Mouse (Mus musculus) adrenal gland, adult 8-10 months (tissue): ENCODE results near the gene P2rx3. TPM values are rescaled to one million over a fixed set of nuclear protein-coding genes. Genes with fewer than 3 reads are reported as not detected.

Experiments
- DNase-seq: peaks from one replicate; pipeline ENCODE4 v3.0.0; 2022
- total RNA-seq, 4 experiments: library from RNA; stranded (reverse); gene quantifications; 2 replicates each; pipeline ENCODE4 v1.2.4; 2022

P2rx3 gene
- total RNA-seq, 4 experiments from 2014 or later, result 0.83 to 1.8 (median 1.3) TPM

DNA sequence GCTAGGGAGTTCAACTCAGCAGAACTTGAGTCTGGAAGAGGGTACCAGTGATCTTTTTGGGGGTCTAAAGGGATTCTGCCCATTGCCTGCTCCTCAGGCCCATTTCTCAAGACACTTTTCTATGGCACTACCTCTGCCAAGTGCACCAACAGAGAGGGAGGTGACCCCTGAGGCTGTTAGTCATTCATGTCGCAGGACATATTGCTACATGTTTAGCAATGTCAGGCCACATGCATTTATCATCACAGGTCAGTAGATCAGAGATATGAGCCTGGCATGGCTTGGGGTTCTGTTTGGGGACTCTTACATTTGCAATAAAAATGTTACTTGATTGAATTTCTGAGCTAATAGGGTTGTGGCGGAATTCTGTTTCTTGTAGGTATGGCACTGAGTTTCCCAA, 61.7 kb downstream of the P2rx3 start:
- no peak for DNase-seq

- DNase-seq, result no peak
Observed at GRCm38 (mm10) chr2:84967318-84967991, 69.8 kb downstream of the P2rx3 start.

DNA sequence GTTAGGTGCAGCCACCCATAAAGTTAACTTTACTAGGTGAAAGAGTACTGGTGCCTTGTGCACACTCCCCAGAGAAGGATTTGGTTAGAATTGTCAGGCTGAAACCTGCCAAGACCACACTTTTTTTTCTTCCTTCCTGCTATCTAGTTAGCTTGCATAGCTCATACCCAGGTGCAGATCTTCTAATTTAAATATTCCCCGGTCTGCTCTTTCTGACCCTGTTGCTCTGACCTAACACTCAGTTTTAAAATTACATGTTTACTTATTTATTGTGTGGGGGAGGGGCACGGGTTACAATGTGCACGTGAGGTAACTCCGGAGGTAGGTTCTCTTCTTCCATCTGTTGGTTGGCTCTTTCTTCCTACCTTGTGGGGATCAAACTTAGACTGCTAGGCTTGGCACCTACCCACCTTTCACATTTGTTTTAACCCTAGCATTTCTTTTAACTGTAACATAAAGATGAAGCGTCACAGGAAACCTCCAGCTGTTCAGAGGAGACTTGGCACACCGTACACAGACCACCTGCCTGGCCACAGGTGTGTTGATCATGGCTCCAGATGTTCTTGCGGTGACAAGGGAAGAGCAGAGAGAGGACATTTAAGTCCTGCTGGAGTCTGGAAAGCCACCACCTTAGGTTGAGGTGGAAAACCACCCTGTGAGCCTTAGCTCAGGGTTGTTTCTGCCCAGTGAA, 73.0 kb downstream of the P2rx3 start:
- no peak for DNase-seq

DNA sequence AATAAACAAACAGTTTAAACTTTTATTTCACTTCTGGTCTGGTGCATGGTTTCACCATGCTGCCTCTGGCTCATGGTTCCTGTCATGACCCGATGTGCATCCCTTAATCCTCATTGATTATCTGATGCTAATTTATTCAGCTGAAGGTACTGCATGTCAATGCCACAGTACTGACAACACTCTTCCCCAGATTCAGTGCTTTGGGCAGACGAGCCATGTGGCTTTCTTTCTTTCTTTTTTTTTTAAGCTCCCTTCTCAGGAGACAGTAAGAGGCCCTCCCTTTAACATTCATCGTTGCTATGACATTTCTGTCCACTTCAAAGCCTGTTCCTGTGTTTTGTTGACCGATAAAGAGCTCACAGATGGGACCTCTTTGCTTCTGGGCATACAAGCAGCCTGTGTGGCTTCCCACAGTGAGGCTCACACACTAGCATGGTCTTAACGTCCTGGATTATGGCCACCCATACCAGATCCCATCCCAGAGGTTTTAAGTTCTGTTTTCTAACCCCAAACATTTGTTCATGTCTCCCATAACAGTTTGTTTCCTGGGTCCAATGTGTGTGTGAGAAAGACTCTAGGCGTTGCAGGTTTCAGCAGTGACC, 74.3 kb downstream of the P2rx3 start:
- no peak for DNase-seq

DNA sequence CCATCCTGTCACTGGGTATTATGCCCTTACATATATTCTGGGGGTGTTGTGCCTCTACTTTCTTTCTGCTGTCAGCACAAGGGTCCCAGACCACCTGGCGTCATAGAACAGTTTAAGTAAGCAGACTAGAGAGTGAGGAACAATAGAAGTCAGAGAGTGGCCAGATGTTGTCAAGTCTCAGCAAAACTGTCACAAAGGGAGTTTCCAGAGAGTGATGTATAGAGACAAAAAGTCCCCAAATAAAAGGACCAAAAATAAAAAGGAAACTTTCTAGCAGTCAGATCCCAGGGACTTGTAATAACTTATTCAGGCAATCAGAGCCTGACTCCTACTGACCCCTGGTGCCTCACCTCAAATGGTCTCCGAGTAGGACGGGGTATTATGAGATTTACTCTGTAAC, 75.4 kb downstream of the P2rx3 start:
- DNase-seq, result no peak

DNA sequence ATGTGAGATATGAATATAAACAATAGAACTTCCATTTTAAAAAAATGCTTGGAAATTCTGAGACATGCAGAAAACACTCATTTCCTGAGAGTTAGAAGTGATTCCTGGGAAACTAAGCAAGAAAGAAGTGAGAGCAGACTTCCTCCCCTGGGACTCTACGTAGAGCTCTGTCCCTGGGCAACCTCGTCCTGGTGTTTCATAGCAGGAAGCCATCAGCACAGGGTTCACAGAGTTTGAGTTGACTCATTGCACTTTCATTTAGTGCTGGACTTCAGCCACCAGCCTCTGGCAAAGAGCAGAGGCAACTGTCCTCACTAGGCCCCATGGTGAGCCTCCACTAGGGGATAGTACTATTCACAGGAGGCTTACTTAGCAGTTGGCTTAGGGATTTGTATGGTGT, 76.0 kb downstream of the P2rx3 start:
- DNase-seq, result peak; percentile 73

GRCm38 (mm10) chr2:84958588-84959264, 78.5 kb downstream of the P2rx3 start:
- no peak for DNase-seq

- DNase-seq, result peak; percentile 26
Observed at GRCm38 (mm10) chr2:84956274-84956673, 81.0 kb downstream of the P2rx3 start.

GRCm38 (mm10) chr2:84955435-84955834, 81.8 kb downstream of the P2rx3 start:
- DNase-seq, result no peak

GRCm38 (mm10) chr2:84952693-84953092, 84.6 kb downstream of the P2rx3 start:
- DNase-seq, result no peak

- no peak for DNase-seq
Observed at GRCm38 (mm10) chr2:84952251-84952650, 85.0 kb downstream of the P2rx3 start.

GRCm38 (mm10) chr2:84951027-84951426, 86.2 kb downstream of the P2rx3 start:
- DNase-seq, result no peak

GRCm38 (mm10) chr2:84948721-84949120, 88.5 kb downstream of the P2rx3 start:
- DNase-seq, result no peak

Other genes with a start within 250 kb of the P2rx3 start
- gene Ube2l6, start 238.6 kb downstream of the P2rx3 start, total RNA-seq, result 10 to 100 TPM; 13.3 to 20.7 (median 15.2) TPM
- gene Smtnl1, start 214.8 kb downstream of the P2rx3 start, total RNA-seq, result not detected
- gene Timm10, start 210.5 kb downstream of the P2rx3 start, total RNA-seq, result 10 to 100 TPM; 28.2 to 43.5 (median 39.5) TPM
- gene Slc43a1, start 198.6 kb downstream of the P2rx3 start, total RNA-seq, result 1 to 10 TPM; 3.0 to 7.5 (median 5.5) TPM
- 1 to 10 TPM; 1.2 to 1.8 (median 1.6) TPM for gene Rtn4rl2, start 150.8 kb downstream of the P2rx3 start, total RNA-seq
- 10 to 100 TPM; 63.1 to 81.5 (median 75.7) TPM for gene Slc43a3, start 100.9 kb downstream of the P2rx3 start, total RNA-seq
- gene Prg2, start 57.0 kb downstream of the P2rx3 start, total RNA-seq, result not detected
- gene Prg3, start 49.2 kb downstream of the P2rx3 start, total RNA-seq, result not detected
- gene Ssrp1, start 228 bp downstream of the P2rx3 start, total RNA-seq, result 100 to 1,000 TPM; 130 to 156 (median 142) TPM
- 100 to 1,000 TPM; 103 to 135 (median 120) TPM for gene Tnks1bp1, start 10.6 kb upstream of the P2rx3 start, total RNA-seq
- 10 to 100 TPM in 1 of 4 experiments, 1 to 10 TPM in 3; 4.3 to 17.6 (median 8.0) TPM for gene Aplnr, start 98.8 kb upstream of the P2rx3 start, total RNA-seq
- gene Lrrc55, start 159.7 kb upstream of the P2rx3 start, total RNA-seq, result 10 to 100 TPM; 14.3 to 30.9 (median 24.9) TPM